In genomic region chr19:37255321-37255720, GRCm38 (mm10) we compare ENCODE assay signal across 16 mouse cellular contexts. TPM values are rescaled to one million over a fixed set of nuclear protein-coding genes. Genes with fewer than 3 reads are reported as not detected.
DNase-seq lines count a peak whose midpoint lies in the region; ATAC-seq lines count a peak whose summit lies in the region.
"Had no signal": no experiment of that assay in that cellular context is flagged by ENCODE, and none has a peak within 500 bp of the region (broad histone marks: within the 10 kb centered on the region; RNA-seq: fewer than 3 reads in every experiment).

No protein-coding gene starts in this region.

- peak; percentile 83 to 90 for DNase-seq in frontal cortex, adult 2 months (ENCODE audit: extremely low spot score in 1 of 2, low spot score in 1 of 2)
- no peak for DNase-seq in frontal cortex, postnatal 25 days (ENCODE audit: low spot score in 2 of 2)
- peak; percentile 94 for DNase-seq in right cerebral cortex, adult 18-20 months
- no peak for DNase-seq in right cerebral cortex, postnatal 4 days
- peak; percentile 68 to 88 for DNase-seq in right cerebral cortex, postnatal 36 days (ENCODE audit: low spot score in 2 of 2)
- DNase-seq in thymus, adult 18-20 months = no peak
- DNase-seq: cerebellum, postnatal 14 days; gastrocnemius, postnatal 14 days; kidney, adult 9 months; kidney, postnatal 36 days; lung, postnatal 10 days had no signal

- ATAC-seq in granulocyte monocyte progenitor cell, adult 5-6 weeks (replicated peaks; ENCODE audit: poor library complexity, severe bottlenecking) = peak; percentile 49
- no peak for ATAC-seq in CD4-positive, CD25-positive, alpha-beta regulatory T cell, adult 4 months
- ATAC-seq: forebrain, embryonic 14.5 days; inflammation-experienced regulatory T-cells, adult 6 months; midbrain, embryonic 15.5 days had no signal

RNA-seq across cellular contexts. Expression of gene Cpeb3, which starts 46.9 kb away (rescaled TPM):
- polyA plus RNA-seq in frontal cortex, adult 2 months (2012; rRNA removed) = 35.2 and 39.6 TPM in 2 replicates
- 0.56 TPM in 1 of 2 replicates, not detected in the other for total RNA-seq in granulocyte monocyte progenitor cell, adult 5-6 weeks (2014; fragmentation: Nextera tagmentation)
- total RNA-seq in granulocyte monocyte progenitor cell, adult 5-6 weeks (2017) = 0.10 TPM in 1 of 2 replicates, not detected in the other
- polyA plus RNA-seq in CD4-positive, CD25-positive, alpha-beta regulatory T cell, adult 4 months (2017; shearing (Covaris generic)) = not detected
- polyA plus RNA-seq: inflammation-experienced regulatory T-cells, adult 6 months had no signal

RNA-seq across cellular contexts. Expression of gene March5, which starts 48.0 kb away (rescaled TPM):
- polyA plus RNA-seq in frontal cortex, adult 2 months (2012; rRNA removed) = 67.7 and 70.6 TPM in 2 replicates
- total RNA-seq in granulocyte monocyte progenitor cell, adult 5-6 weeks (2014; fragmentation: Nextera tagmentation) = 63.3 and 80.4 TPM in 2 replicates
- total RNA-seq in granulocyte monocyte progenitor cell, adult 5-6 weeks (2017) = 48.1 and 64.0 TPM in 2 replicates
- polyA plus RNA-seq in CD4-positive, CD25-positive, alpha-beta regulatory T cell, adult 4 months (2017; shearing (Covaris generic)) = 10 to 100 TPM in 1 of 2 experiments, 1 to 10 TPM in 1; 6.6 to 14.5 TPM

Comparison
In these comparisons a context has a peak if more than half of its experiments do, and no peak if none do; other contexts are left out.
1. DNase-seq: peak in frontal cortex, adult 2 months (2 of 2), right cerebral cortex, adult 18-20 months (single experiment) and right cerebral cortex, postnatal 36 days (2 of 2); none in frontal cortex, postnatal 25 days (0 of 2), right cerebral cortex, postnatal 4 days (single experiment) and thymus, adult 18-20 months (0 of 2).
2. RNA of gene Cpeb3, which starts 46.9 kb away (polyA plus RNA-seq): 35.2 to 39.6 TPM in frontal cortex, adult 2 months; not detected in CD4-positive, CD25-positive, alpha-beta regulatory T cell, adult 4 months; every median in the first group is over 10 times any median in the second.